8 mouse cellular contexts compared by ENCODE assay signal in the genomic region with DNA sequence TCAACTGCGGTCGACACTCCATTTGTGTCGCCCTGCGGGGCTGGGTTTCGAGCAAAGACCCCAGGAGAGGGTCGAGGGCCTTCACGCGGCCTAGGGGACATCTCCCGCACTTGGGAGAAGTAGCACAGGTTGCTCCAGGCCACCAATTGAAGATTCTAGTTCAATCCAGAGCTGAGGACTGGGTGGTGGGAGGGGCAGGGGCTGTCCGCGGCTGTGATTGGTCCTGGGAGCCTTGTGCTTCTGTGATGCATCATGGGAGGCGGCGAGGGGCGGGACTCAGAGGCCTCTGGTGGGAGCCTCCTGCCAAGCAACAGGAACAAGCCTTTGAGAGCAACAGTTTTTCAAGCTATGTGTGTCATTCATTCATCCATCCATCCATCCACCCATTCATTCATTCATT.
DNase-seq lines count a peak whose midpoint lies in the region; ATAC-seq lines count a peak whose summit lies in the region.

No protein-coding gene starts in this region.

- WGBS in forebrain, embryonic 11.5 days = 65% methylated on average over 14 of the region's 14 CpGs
- WGBS in liver, embryonic 13.5 days (ENCODE audit: insufficient replicate concordance) = 36% methylated on average over 14 of the region's 14 CpGs

- no peak for ATAC-seq in forebrain, embryonic 11.5 days (replicated peaks; ENCODE audit: low FRiP score)
- ATAC-seq in liver, embryonic 13.5 days (ENCODE audit: low read depth) = no peak
- ATAC-seq in activated CD4-positive, CD25-positive, alpha-beta regulatory T cell, adult 4 months = no peak

- intact Hi-C loops in left cerebral cortex, postnatal 14 days (cut with DNase I) = no loop called here
- intact Hi-C loops in left cerebral cortex, postnatal 4 days (cut with DNase I) = no loop called here

- H3K9me3 ChIP-seq in forebrain, embryonic 11.5 days (ENCODE audit: control insufficient read depth, low read length) = no peaks in the 10 kb centered on the region
- no peaks in the 10 kb centered on the region for H3K9me3 ChIP-seq in liver, embryonic 13.5 days (replicated peaks)

- no peaks in the 10 kb centered on the region for H3K4me1 ChIP-seq in forebrain, embryonic 11.5 days (replicated peaks; ENCODE audit: control insufficient read depth, insufficient read depth, low read length)
- no peaks in the 10 kb centered on the region for H3K4me1 ChIP-seq in liver, embryonic 13.5 days (replicated peaks)

- H3K4me2 ChIP-seq in forebrain, embryonic 11.5 days (ENCODE audit: low read depth, low read length, severe bottlenecking) = peak overlapping the region; percentile 24; the same call in 1 of the 2 replicates
- H3K4me2 ChIP-seq in liver, embryonic 13.5 days = no peak overlapping the region

- peak; percentile 17 to 29 for DNase-seq in left cerebral cortex, postnatal 14 days (ENCODE audit: low spot score in 2 of 2)
- no peak for DNase-seq in left cerebral cortex, postnatal 4 days
- DNase-seq in brain, embryonic 18.5 days (ENCODE audit: low read depth, low spot score) = peak; percentile 43
- peak; percentile 69 for DNase-seq in forebrain, embryonic 11.5 days (ENCODE audit: low spot score)
- peak; percentile 13 for DNase-seq in liver, embryonic 13.5 days
- DNase-seq in adipocyte (ENCODE audit: low spot score) = no peak
- DNase-seq in frontal cortex, postnatal 14 days (ENCODE audit: low spot score in 2 of 2) = no peak

- H3K27me3 ChIP-seq in forebrain, embryonic 11.5 days (ENCODE audit: control insufficient read depth, insufficient read depth, low read length) = no peaks in the 10 kb centered on the region
- no peaks in the 10 kb centered on the region for H3K27me3 ChIP-seq in liver, embryonic 13.5 days

- no peak overlapping the region for H3K4me3 ChIP-seq in forebrain, embryonic 11.5 days (ENCODE audit: low read depth, low read length)
- no peak overlapping the region for H3K4me3 ChIP-seq in liver, embryonic 13.5 days (replicated peaks)

- no peaks in the 10 kb centered on the region for H3K36me3 ChIP-seq in forebrain, embryonic 11.5 days (ENCODE audit: control insufficient read depth, insufficient read depth, low read length)
- no peaks in the 10 kb centered on the region for H3K36me3 ChIP-seq in liver, embryonic 13.5 days

- H3K27ac ChIP-seq in forebrain, embryonic 11.5 days (ENCODE audit: low read depth, low read length) = no peak overlapping the region
- H3K27ac ChIP-seq in liver, embryonic 13.5 days = no peak overlapping the region

- no peak overlapping the region for H3K9ac ChIP-seq in forebrain, embryonic 11.5 days (ENCODE audit: low read length)
- H3K9ac ChIP-seq in liver, embryonic 13.5 days = no peak overlapping the region

Comparison
In these comparisons a context has a peak if more than half of its experiments do, and no peak if none do; other contexts are left out.
1. DNase-seq: peak in left cerebral cortex, postnatal 14 days (2 of 2), brain, embryonic 18.5 days (single experiment), forebrain, embryonic 11.5 days (single experiment) and liver, embryonic 13.5 days (single experiment); none in left cerebral cortex, postnatal 4 days (single experiment), adipocyte (single experiment) and frontal cortex, postnatal 14 days (0 of 2).